Mouse (Mus musculus): Measurements from ENCODE around the gene Alkbh6. TPM values are rescaled to one million over a fixed set of nuclear protein-coding genes. Genes with fewer than 3 reads are reported as not detected.

Alkbh6 gene
- polyA plus RNA-seq (2012; rRNA removed) = 61.7 and 90.9 TPM in 2 replicates

GRCm38 (mm10) chr7:30308076-30309005 lies at the start of gene Alkbh6:
Gene Alkbh6, plus strand, starts transcription at chr7:30308717.

GRCm38 (mm10) chr7:30279951-30280669 lies 28.4 kb upstream of the Alkbh6 start, which contains the start of the genes Thap8 and Wdr62:
Gene Thap8, plus strand, starts transcription at chr7:30280094.
Gene Wdr62, minus strand, starts transcription at chr7:30280419.

GRCm38 (mm10) chr7:30291215-30292131 lies 17.0 kb upstream of the Alkbh6 start, which contains the start of gene Clip3:
Gene Clip3, plus strand, starts transcription at chr7:30291728.

GRCm38 (mm10) chr7:30314721-30315155 lies 6.2 kb downstream of the Alkbh6 start, which contains the start of gene Syne4:
Gene Syne4, plus strand, starts transcription at chr7:30314807.

GRCm38 (mm10) chr7:30321539-30322284 lies 13.2 kb downstream of the Alkbh6 start, which contains the start of gene E130208F15Rik:
Gene E130208F15Rik, plus strand, starts transcription at chr7:30321740.

GRCm38 (mm10) chr7:30323795-30324194 lies 15.3 kb downstream of the Alkbh6 start, which contains the start of gene Sdhaf1:
Gene Sdhaf1, minus strand, starts transcription at chr7:30323895.

GRCm38 (mm10) chr7:30362652-30363343 lies 54.3 kb downstream of the Alkbh6 start, which contains the start of gene Lrfn3:
Gene Lrfn3, minus strand, starts transcription at chr7:30362772.

Other genes with a start within 250 kb of the Alkbh6 start
- 3.7 and 4.0 TPM in 2 replicates for gene Zfp82, start 235.8 kb upstream of the Alkbh6 start, polyA plus RNA-seq (2012; rRNA removed)
- 0.67 and 0.83 TPM in 2 replicates for gene Gm26920, start 218.3 kb upstream of the Alkbh6 start, polyA plus RNA-seq (2012; rRNA removed)
- gene Zfp566, start 218.2 kb upstream of the Alkbh6 start, polyA plus RNA-seq (2012; rRNA removed) = 9.4 and 11.1 TPM in 2 replicates
- gene Zfp260, start 213.9 kb upstream of the Alkbh6 start, polyA plus RNA-seq (2012; rRNA removed) = 42.7 and 66.9 TPM in 2 replicates
- 6.6 and 7.4 TPM in 2 replicates for gene Zfp382, start 186.8 kb upstream of the Alkbh6 start, polyA plus RNA-seq (2012; rRNA removed)
- 111 and 119 TPM in 2 replicates for gene Zfp146, start 139.0 kb upstream of the Alkbh6 start, polyA plus RNA-seq (2012; rRNA removed)
- gene Cox7a1, start 124.6 kb upstream of the Alkbh6 start, polyA plus RNA-seq (2012; rRNA removed) = 2.2 and 4.6 TPM in 2 replicates
- gene Capns1, start 109.9 kb upstream of the Alkbh6 start, polyA plus RNA-seq (2012; rRNA removed) = 139 and 209 TPM in 2 replicates
- 204 and 223 TPM in 2 replicates for gene Polr2i, start 76.8 kb upstream of the Alkbh6 start, polyA plus RNA-seq (2012; rRNA removed)
- 133 and 198 TPM in 2 replicates for gene Tbcb, start 76.4 kb upstream of the Alkbh6 start, polyA plus RNA-seq (2012; rRNA removed)
- 0.19 and 0.27 TPM in 2 replicates for gene Ovol3, start 73.0 kb upstream of the Alkbh6 start, polyA plus RNA-seq (2012; rRNA removed)
- 0.06 and 0.26 TPM in 2 replicates for gene Thap8, start 28.6 kb upstream of the Alkbh6 start, polyA plus RNA-seq (2012; rRNA removed)
- 22.8 and 26.3 TPM in 2 replicates for gene Wdr62, start 28.3 kb upstream of the Alkbh6 start, polyA plus RNA-seq (2012; rRNA removed)
- gene Clip3, start 17.0 kb upstream of the Alkbh6 start, polyA plus RNA-seq (2012; rRNA removed) = 115 and 137 TPM in 2 replicates
- gene Syne4, start 6.1 kb downstream of the Alkbh6 start, polyA plus RNA-seq (2012; rRNA removed) = 42.4 and 63.7 TPM in 2 replicates
- 0.65 and 0.78 TPM in 2 replicates for gene E130208F15Rik, start 13.0 kb downstream of the Alkbh6 start, polyA plus RNA-seq (2012; rRNA removed)
- 19.6 and 19.7 TPM in 2 replicates for gene Sdhaf1, start 15.2 kb downstream of the Alkbh6 start, polyA plus RNA-seq (2012; rRNA removed)
- 7.0 and 10.9 TPM in 2 replicates for gene Lrfn3, start 54.1 kb downstream of the Alkbh6 start, polyA plus RNA-seq (2012; rRNA removed)
- gene Tyrobp, start 105.0 kb downstream of the Alkbh6 start, polyA plus RNA-seq (2012; rRNA removed) = 17.2 and 25.2 TPM in 2 replicates
- gene Hcst, start 111.1 kb downstream of the Alkbh6 start, polyA plus RNA-seq (2012; rRNA removed) = 0.16 and 0.40 TPM in 2 replicates
- gene Nfkbid, start 113.0 kb downstream of the Alkbh6 start, polyA plus RNA-seq (2012; rRNA removed) = 1.8 and 2.1 TPM in 2 replicates
- gene Aplp1, start 136.8 kb downstream of the Alkbh6 start, polyA plus RNA-seq (2012; rRNA removed) = 102 and 109 TPM in 2 replicates
- gene Kirrel2, start 149.0 kb downstream of the Alkbh6 start, polyA plus RNA-seq (2012; rRNA removed) = 3.6 and 3.9 TPM in 2 replicates
- gene Nphs1, start 149.6 kb downstream of the Alkbh6 start, polyA plus RNA-seq (2012; rRNA removed) = 3.7 and 4.4 TPM in 2 replicates
- 0.82 and 3.3 TPM in 2 replicates for gene Prodh2, start 184.9 kb downstream of the Alkbh6 start, polyA plus RNA-seq (2012; rRNA removed)
- 102 and 119 TPM in 2 replicates for gene Arhgap33, start 226.3 kb downstream of the Alkbh6 start, polyA plus RNA-seq (2012; rRNA removed)
- gene Hspb6, start 243.5 kb downstream of the Alkbh6 start, polyA plus RNA-seq (2012; rRNA removed) = 6.4 and 6.8 TPM in 2 replicates
- gene Proser3, start 243.6 kb downstream of the Alkbh6 start, polyA plus RNA-seq (2012; rRNA removed) = 22.3 and 28.9 TPM in 2 replicates

Measured in central nervous system, embryonic 11.5 days (tissue).